12 mouse cellular contexts compared by ENCODE assay signal in genomic region chr9:102733999-102734738, GRCm38 (mm10). TPM values are rescaled to one million over a fixed set of nuclear protein-coding genes. Genes with fewer than 3 reads are reported as not detected.
DNase-seq lines count a peak whose midpoint lies in the region; ATAC-seq and TF ChIP-seq lines count a peak whose summit lies in the region.
"Had no signal": no experiment of that assay in that cellular context is flagged by ENCODE, and none has a peak within 500 bp of the region (broad histone marks: within the 10 kb centered on the region; RNA-seq: fewer than 3 reads in every experiment).

No protein-coding gene starts in this region.

- H3K27ac ChIP-seq in heart, embryonic 15.5 days, result peak overlapping the region; percentile 54
- no peak overlapping the region for H3K27ac ChIP-seq in heart, embryonic 12.5 days (ENCODE audit: poor library complexity, severe bottlenecking)
- H3K27ac ChIP-seq in intestine, embryonic 16.5 days (ENCODE audit: low read length), result peak overlapping the region; percentile 93
- peak overlapping the region; percentile 61 for H3K27ac ChIP-seq in limb, embryonic 15.5 days
- H3K27ac ChIP-seq in hindbrain, postnatal 0 days, result no peak overlapping the region
- H3K27ac ChIP-seq: forebrain, embryonic 13.5 days; hindbrain, embryonic 10.5 days; macrophage had no signal

- DNase-seq in right cerebral cortex, postnatal 25 days, result no peak
- DNase-seq in hindbrain, postnatal 0 days (ENCODE audit: low spot score), result no peak
- no peak for DNase-seq in left cerebral cortex, postnatal 4 days
- DNase-seq: cerebellum, postnatal 36 days had no signal

- WGBS in heart, embryonic 15.5 days, result 66% methylated on average over 9 of the region's 9 CpGs
- WGBS in heart, embryonic 12.5 days, result 76% methylated on average over 9 of the region's 9 CpGs
- WGBS in intestine, embryonic 16.5 days, result 59% methylated on average over 9 of the region's 9 CpGs
- WGBS in limb, embryonic 15.5 days, result 61% methylated on average over 9 of the region's 9 CpGs
- 73% methylated on average over 9 of the region's 9 CpGs for WGBS in hindbrain, postnatal 0 days

- H3K4me2 ChIP-seq in heart, embryonic 15.5 days, result no peak overlapping the region
- no peak overlapping the region for H3K4me2 ChIP-seq in heart, embryonic 12.5 days
- H3K4me2 ChIP-seq in intestine, embryonic 16.5 days (ENCODE audit: low read depth, low read length), result no peak overlapping the region
- no peak overlapping the region for H3K4me2 ChIP-seq in limb, embryonic 15.5 days
- H3K4me2 ChIP-seq in hindbrain, postnatal 0 days (ENCODE audit: low read depth, low read length), result no peak overlapping the region
- H3K4me2 ChIP-seq: forebrain, embryonic 13.5 days had no signal

- intact Hi-C loops in left cerebral cortex, postnatal 4 days (cut with DNase I), result no loop called here

- peaks cover 11% of the 10 kb centered on the region for H3K79me3 ChIP-seq in C2C12 (ENCODE audit: low read depth)

- H3K9me3 ChIP-seq in heart, embryonic 15.5 days (replicated peaks), result no peaks in the 10 kb centered on the region
- no peaks in the 10 kb centered on the region for H3K9me3 ChIP-seq in heart, embryonic 12.5 days (replicated peaks)
- no peaks in the 10 kb centered on the region for H3K9me3 ChIP-seq in intestine, embryonic 16.5 days (ENCODE audit: control insufficient read depth, low read length)
- H3K9me3 ChIP-seq in limb, embryonic 15.5 days, result no peaks in the 10 kb centered on the region
- no peaks in the 10 kb centered on the region for H3K9me3 ChIP-seq in hindbrain, postnatal 0 days (ENCODE audit: low read length)
- H3K9me3 ChIP-seq: forebrain, embryonic 13.5 days; hindbrain, embryonic 10.5 days had no signal

- no peak overlapping the region for H3K4me3 ChIP-seq in heart, embryonic 15.5 days
- no peak overlapping the region for H3K4me3 ChIP-seq in heart, embryonic 12.5 days
- no peak overlapping the region for H3K4me3 ChIP-seq in C2C12 (ENCODE audit: insufficient read depth, poor library complexity, severe bottlenecking)
- no peak overlapping the region for H3K4me3 ChIP-seq in intestine, embryonic 16.5 days (ENCODE audit: low read length)
- H3K4me3 ChIP-seq in limb, embryonic 15.5 days, result no peak overlapping the region
- H3K4me3 ChIP-seq in hindbrain, postnatal 0 days (ENCODE audit: low read length), result no peak overlapping the region
- H3K4me3 ChIP-seq: forebrain, embryonic 13.5 days; hindbrain, embryonic 10.5 days had no signal

- peaks cover 46% of the 10 kb centered on the region for H3K36me3 ChIP-seq in heart, embryonic 15.5 days
- peaks cover 48% of the 10 kb centered on the region for H3K36me3 ChIP-seq in heart, embryonic 12.5 days
- peaks cover 45% of the 10 kb centered on the region for H3K36me3 ChIP-seq in C2C12 (ENCODE audit: control insufficient read depth, insufficient read depth)
- H3K36me3 ChIP-seq in intestine, embryonic 16.5 days (ENCODE audit: control insufficient read depth, insufficient read depth, low read length), result peaks cover 21% of the 10 kb centered on the region
- H3K36me3 ChIP-seq in limb, embryonic 15.5 days, result peaks cover 47% of the 10 kb centered on the region
- H3K36me3 ChIP-seq in hindbrain, postnatal 0 days (ENCODE audit: insufficient read depth, low read length), result peaks cover 44% of the 10 kb centered on the region

- TF ChIP-seq CTCF in C2C12 (IDR thresholded peaks at IDR 0.05; ENCODE audit: control insufficient read depth, insufficient read depth, insufficient read length), result no peak
- TF ChIP-seq CTCF in hindbrain, postnatal 0 days (IDR thresholded peaks at IDR 0.05; ENCODE audit: low read depth), result no peak

- no peak for ATAC-seq in heart, embryonic 15.5 days (replicated peaks; ENCODE audit: insufficient number of reproducible peaks, insufficient read depth, low FRiP score, low read depth)
- no peak for ATAC-seq in heart, embryonic 12.5 days (ENCODE audit: insufficient number of reproducible peaks, low FRiP score)
- peak; percentile 91 for ATAC-seq in intestine, embryonic 16.5 days
- no peak for ATAC-seq in limb, embryonic 15.5 days (ENCODE audit: insufficient number of reproducible peaks, low FRiP score, low TSS enrichment, low read depth)
- no peak for ATAC-seq in hindbrain, postnatal 0 days

- H3K9ac ChIP-seq in heart, embryonic 15.5 days, result no peak overlapping the region
- H3K9ac ChIP-seq in heart, embryonic 12.5 days, result no peak overlapping the region
- H3K9ac ChIP-seq in intestine, embryonic 16.5 days (ENCODE audit: low read depth, low read length), result peak overlapping the region; percentile 25; the same call in 1 of the 2 replicates
- H3K9ac ChIP-seq in limb, embryonic 15.5 days, result no peak overlapping the region
- no peak overlapping the region for H3K9ac ChIP-seq in hindbrain, postnatal 0 days (replicated peaks; ENCODE audit: low read length)
- H3K9ac ChIP-seq: forebrain, embryonic 13.5 days had no signal

- H3K27me3 ChIP-seq in heart, embryonic 15.5 days, result no peaks in the 10 kb centered on the region
- H3K27me3 ChIP-seq in heart, embryonic 12.5 days (replicated peaks), result no peaks in the 10 kb centered on the region
- H3K27me3 ChIP-seq in C2C12 (ENCODE audit: control insufficient read depth, insufficient read depth, insufficient read length), result no peaks in the 10 kb centered on the region
- H3K27me3 ChIP-seq in intestine, embryonic 16.5 days (replicated peaks; ENCODE audit: control insufficient read depth, insufficient read depth, low read length), result no peaks in the 10 kb centered on the region
- no peaks in the 10 kb centered on the region for H3K27me3 ChIP-seq in limb, embryonic 15.5 days
- H3K27me3 ChIP-seq in hindbrain, postnatal 0 days (ENCODE audit: insufficient read depth, low read length), result no peaks in the 10 kb centered on the region
- H3K27me3 ChIP-seq: forebrain, embryonic 13.5 days had no signal

- H3K79me2 ChIP-seq in C2C12 (ENCODE audit: control insufficient read depth, insufficient read depth), result peaks cover 35% of the 10 kb centered on the region

- peaks cover 43% of the 10 kb centered on the region for H3K4me1 ChIP-seq in heart, embryonic 15.5 days (replicated peaks)
- H3K4me1 ChIP-seq in heart, embryonic 12.5 days (replicated peaks), result peaks cover 37% of the 10 kb centered on the region
- peaks cover 25% of the 10 kb centered on the region for H3K4me1 ChIP-seq in intestine, embryonic 16.5 days (ENCODE audit: control insufficient read depth, insufficient read depth, low read length)
- peaks cover 23% of the 10 kb centered on the region for H3K4me1 ChIP-seq in limb, embryonic 15.5 days
- H3K4me1 ChIP-seq in hindbrain, postnatal 0 days (ENCODE audit: insufficient read depth, low read length), result no peaks in the 10 kb centered on the region

- no peak overlapping the region for H3ac ChIP-seq in C2C12 (ENCODE audit: control insufficient read depth, insufficient read length, low read depth)

TF ChIP-seq in C2C12, 6 proteins besides CTCF, POLR2A, EP300 and RAD21:
- TF ChIP-seq MYOD1 (IDR thresholded peaks at IDR 0.05; ENCODE audit: control insufficient read depth, insufficient read length, low read depth) (peak; percentile 19), FOSL1 (IDR thresholded peaks at IDR 0.05; ENCODE audit: insufficient read depth, low read length, poor library complexity, severe bottlenecking) (no peak), USF1 (IDR thresholded peaks at IDR 0.05; ENCODE audit: low read depth) (no peak)
TF ChIP-seq in C2C12: peak in this region for 1.

RNA-seq across cellular contexts. Expression of gene Amotl2, which starts 17.7 kb away (rescaled TPM):
- 38.9 and 45.6 TPM in 2 replicates for polyA plus RNA-seq in heart, embryonic 15.5 days (2015; fragmentation: Nextera tagmentation; extraction: Ambion mirVana)
- polyA plus RNA-seq in heart, embryonic 12.5 days (2016; fragmentation: Nextera tagmentation; extraction: Ambion mirVana), result 59.2 and 61.6 TPM in 2 replicates
- polyA plus RNA-seq in C2C12 (2012; fragmentation: generic; extraction: Trizol), result 61.0 TPM
- 20.4 and 21.8 TPM in 2 replicates for polyA plus RNA-seq in intestine, embryonic 16.5 days (2015; fragmentation: Nextera tagmentation; extraction: Ambion mirVana)
- polyA plus RNA-seq in limb, embryonic 15.5 days (2015; fragmentation: Nextera tagmentation; extraction: Ambion mirVana), result 60.7 and 61.5 TPM in 2 replicates
- total RNA-seq in hindbrain, postnatal 0 days (2014; rRNA removed), result 116 and 162 TPM in 2 replicates
- polyA plus RNA-seq in hindbrain, postnatal 0 days (2015; fragmentation: Nextera tagmentation; extraction: Ambion mirVana), result 27.3 and 31.0 TPM in 2 replicates
- 10 to 100 TPM; 42.3 to 45.5 TPM for total RNA-seq in left cerebral cortex, postnatal 4 days (2021)

Comparison
In these comparisons a context has a peak if more than half of its experiments do, and no peak if none do; other contexts are left out.
1. H3K27ac ChIP-seq: peak in heart, embryonic 15.5 days (single experiment), intestine, embryonic 16.5 days (single experiment) and limb, embryonic 15.5 days (single experiment); none in heart, embryonic 12.5 days (single experiment) and hindbrain, postnatal 0 days (single experiment).